Mouse (Mus musculus) urinary bladder, postnatal 36 days (tissue): ENCODE results near the gene Kif9.

Experiments used
- DNase-seq, 2 experiments: peaks; one replicate each; pipeline ENCODE4 v3.0.0; 2022; ENCODE audit warnings: low spot score in 2 of 2, mixed read lengths in 1 of 2

The Kif9 gene

GRCm38 (mm10) chr9:110529002-110529737 is 52.4 kb downstream of the Kif9 start:
- no peak for DNase-seq

GRCm38 (mm10) chr9:110530650-110531049 is 53.9 kb downstream of the Kif9 start:
- DNase-seq: no peak

DNA sequence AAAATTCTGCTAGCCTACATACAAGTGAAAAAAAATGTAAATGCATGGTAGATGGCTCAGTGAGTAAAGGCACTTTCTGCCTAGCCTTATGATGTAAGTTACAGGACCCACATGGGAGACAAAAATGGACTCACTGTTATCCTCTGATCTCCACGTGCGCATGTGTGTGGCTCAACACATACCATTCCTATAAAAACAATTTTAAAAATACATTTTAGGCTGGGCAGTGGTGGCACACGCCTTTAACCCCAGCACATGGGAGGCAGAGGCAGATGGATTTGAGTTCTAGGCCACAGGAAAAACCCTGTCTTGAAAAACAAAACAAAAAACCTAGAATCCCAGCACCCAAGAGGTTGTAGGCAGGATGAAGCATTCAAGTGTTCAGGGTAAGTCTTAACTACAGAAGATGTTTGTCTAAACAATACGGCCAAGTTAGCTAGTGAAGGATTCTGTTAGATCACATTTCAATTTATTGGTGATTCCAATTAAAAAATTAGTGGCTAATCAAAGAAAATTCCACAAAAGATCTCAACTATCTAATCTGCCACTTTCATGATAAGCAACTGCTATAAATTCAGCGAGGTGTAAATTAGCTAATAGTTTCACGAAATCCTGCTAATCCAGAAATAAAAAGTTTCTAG is 54.5 kb downstream of the Kif9 start:
- DNase-seq: no peak

DNA sequence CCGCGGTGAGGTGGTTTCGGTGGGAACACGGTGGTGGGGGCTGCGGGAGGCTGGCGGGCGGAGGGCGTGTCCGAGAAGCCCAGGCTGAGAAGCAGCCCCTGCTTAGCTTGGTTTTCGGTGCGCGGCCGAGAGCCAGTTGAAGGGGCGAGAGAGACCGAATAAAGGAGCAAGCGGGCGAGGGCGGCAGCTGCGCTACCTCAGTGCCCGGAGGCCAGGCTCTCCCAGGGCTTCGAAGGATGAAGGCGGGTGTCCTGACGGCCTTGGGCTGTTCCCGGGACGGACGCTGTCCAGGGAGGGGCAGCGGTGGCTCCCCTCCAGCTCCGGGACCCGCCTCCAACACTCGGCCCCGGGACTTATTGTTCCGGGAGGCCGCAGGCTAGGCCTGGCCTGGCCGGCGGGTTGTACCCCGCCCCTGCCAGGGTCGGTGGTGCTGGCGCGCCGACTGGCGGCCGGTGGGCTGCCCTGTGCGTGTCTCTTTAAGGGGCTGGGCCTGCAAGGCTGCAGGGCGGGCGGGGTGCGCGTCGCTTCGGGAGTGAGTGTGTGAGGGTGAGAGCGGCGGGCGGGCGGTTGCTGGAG is 55.2 kb downstream of the Kif9 start:
- DNase-seq: peak; percentile 89 to 95

DNA sequence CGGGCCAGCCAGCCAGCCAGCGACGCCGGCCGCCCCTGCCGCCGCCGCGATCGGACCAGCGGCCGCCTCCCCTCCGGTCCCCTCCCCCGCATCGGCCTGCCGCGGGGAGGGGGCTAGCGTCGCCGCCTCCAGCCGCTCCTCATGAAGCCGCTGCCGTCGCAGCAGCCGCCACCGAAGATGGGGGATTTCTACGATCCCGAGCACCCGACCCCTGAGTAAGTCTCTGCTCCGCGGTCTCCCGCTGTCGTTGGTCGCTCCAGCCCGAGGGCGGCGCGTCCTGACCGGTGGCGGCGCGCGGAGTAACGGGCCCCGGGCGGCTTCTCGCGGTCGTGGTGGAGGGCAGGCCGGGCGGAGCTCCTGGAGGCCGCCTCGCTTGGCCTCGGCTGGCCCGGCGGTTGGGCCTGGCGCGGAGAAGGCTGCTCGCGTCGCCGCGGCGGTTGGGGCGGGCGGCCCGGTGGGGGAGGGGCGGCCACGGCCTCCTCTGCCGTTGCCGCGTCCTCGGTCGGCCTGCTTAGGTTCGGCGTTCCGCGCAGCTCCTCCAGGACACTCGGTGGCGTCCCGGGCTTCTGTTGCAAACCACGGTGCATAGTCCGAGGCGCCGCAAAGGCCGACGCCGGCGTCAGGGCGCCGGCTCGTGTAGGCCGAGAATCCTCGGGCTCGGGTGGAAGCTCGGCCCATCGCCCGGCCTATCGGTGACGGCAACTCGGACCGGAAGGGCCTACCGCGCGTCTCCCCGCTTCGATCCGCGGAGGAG is 56.0 kb downstream of the Kif9 start, which contains the start of gene Setd2:
Gene Setd2 (plus strand): TSS at position 60 of the 754 bp plus-strand sequence.
- peak; percentile 55 to 66 for DNase-seq

DNA sequence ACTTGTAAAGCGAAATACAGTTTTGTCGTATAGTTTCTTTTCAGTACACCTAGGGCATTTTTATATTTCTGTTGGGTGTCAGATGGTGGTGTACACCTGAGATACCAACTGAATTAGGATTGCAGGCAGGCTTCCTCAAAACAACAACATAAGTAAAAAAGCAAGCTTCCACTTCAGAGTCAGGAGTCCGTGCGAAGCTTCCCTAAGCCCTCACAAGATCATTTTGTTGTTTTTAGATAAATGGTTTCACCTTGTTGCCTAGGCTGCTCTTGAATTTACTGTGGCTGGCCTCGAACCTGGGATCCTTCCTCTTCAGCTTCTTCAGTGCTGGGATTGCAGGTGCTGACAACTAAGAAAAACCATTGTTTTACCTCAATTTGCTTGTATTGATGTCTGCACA is 56.9 kb downstream of the Kif9 start:
- no peak for DNase-seq

DNA sequence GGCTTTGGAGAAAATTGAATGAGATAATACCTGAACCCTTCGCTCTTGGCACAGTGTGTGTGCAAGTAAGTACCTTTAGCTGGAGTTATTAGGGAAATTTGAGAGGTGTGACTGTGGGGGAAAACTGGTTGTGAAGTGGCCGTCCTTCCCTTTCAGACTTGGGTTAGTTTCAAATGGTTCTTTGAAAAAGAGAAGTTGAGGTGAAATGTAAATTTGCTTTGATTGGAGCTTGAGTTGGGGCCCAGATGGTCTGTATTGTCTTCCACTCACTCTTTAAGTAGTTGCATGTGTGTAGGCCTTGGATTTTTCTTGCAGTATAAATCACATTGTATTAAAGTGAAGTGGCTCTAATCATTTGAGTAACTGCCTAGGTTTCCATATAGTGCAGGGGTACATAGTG is 58.4 kb downstream of the Kif9 start:
- DNase-seq: no peak

- no peak for DNase-seq
These were observed 59.9 kb downstream of the Kif9 start for GRCm38 (mm10) chr9:110536636-110537035.

DNA sequence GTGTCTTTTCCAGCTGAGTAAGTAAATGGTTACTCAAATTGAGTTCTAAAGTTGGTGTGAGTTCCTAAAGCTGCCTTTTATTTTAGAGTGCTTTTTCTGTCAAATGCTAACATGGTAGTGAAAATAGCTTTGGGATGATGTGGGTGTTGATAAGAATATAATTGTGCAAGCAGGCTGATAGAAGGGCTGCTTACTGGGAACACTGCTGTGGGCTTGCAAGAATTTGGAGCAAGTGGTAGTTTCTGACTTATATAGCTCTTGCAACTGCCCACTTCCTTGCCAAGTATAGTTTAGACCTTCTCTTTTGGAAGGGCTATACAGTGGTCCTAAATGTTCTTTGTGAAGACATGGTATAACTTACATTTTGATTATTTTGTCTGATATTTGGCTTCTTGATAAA is 61.8 kb downstream of the Kif9 start:
- DNase-seq: no peak

GRCm38 (mm10) chr9:110541988-110542387 is 65.2 kb downstream of the Kif9 start:
- DNase-seq: no peak

GRCm38 (mm10) chr9:110548261-110548660 is 71.5 kb downstream of the Kif9 start:
- DNase-seq: no peak

DNA sequence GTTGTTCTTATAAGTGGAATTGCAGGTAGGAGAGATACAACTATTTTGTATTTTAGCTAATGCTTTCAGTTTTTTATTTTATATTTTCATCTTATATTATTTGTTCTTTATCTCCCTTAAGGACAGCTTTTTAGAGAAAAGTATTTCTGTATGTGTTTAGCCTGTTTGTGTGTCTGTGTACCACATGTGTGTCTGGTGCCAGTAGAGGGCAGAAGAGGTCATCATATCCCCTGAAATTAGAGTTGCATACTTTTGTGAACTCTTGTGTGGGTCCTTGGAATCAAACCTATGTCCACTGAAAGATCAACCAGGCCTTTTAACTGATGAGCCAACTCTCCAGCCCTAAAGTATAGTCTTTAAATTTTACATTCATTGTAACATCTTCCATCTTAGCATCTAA is 91.6 kb downstream of the Kif9 start:
- DNase-seq: no peak
